Comparison of ENCODE assay signal across 10 mouse cellular contexts in genomic region chr4:44714111-44714621, GRCm38 (mm10). TPM values are rescaled to one million over a fixed set of nuclear protein-coding genes. Genes with fewer than 3 reads are reported as not detected.
DNase-seq lines count a peak whose midpoint lies in the region; ATAC-seq and TF ChIP-seq lines count a peak whose summit lies in the region.
"Had no signal": no experiment of that assay in that cellular context is flagged by ENCODE, and none has a peak within 500 bp of the region (broad histone marks: within the 10 kb centered on the region; RNA-seq: fewer than 3 reads in every experiment).

No protein-coding gene starts in this region.

- WGBS in kidney, postnatal 0 days, result 2% methylated on average over 27 of the region's 27 CpGs
- WGBS in embryonic facial prominence, embryonic 10.5 days, result under 1% methylated on average over 27 of the region's 27 CpGs
- 1% methylated on average over 27 of the region's 27 CpGs for WGBS in midbrain, embryonic 15.5 days

- H3K4me3 ChIP-seq in kidney, postnatal 0 days (replicated peaks; ENCODE audit: low read depth, low read length), result no peak overlapping the region
- peak overlapping the region; percentile 41 for H3K4me3 ChIP-seq in embryonic facial prominence, embryonic 10.5 days
- H3K4me3 ChIP-seq in midbrain, embryonic 15.5 days, result peak overlapping the region; percentile 16; the same call in 1 of the 2 replicates

- no peak overlapping the region for H3K27ac ChIP-seq in kidney, postnatal 0 days
- no peak overlapping the region for H3K27ac ChIP-seq in embryonic facial prominence, embryonic 10.5 days (replicated peaks)
- peak overlapping the region; percentile 0; the same call in 1 of the 2 replicates for H3K27ac ChIP-seq in midbrain, embryonic 15.5 days

- ATAC-seq in kidney, postnatal 0 days (replicated peaks; ENCODE audit: low FRiP score, low read depth), result no peak
- ATAC-seq in midbrain, embryonic 15.5 days (replicated peaks), result peak; percentile 58
- ATAC-seq in megakaryocyte-erythroid progenitor cell, adult 5-6 weeks (replicated peaks; ENCODE audit: low FRiP score, low TSS enrichment, poor library complexity, severe bottlenecking), result no peak
- ATAC-seq: inflammation-experienced regulatory T-cells, adult 6 months had no signal

- peak; percentile 1 for DNase-seq in kidney, postnatal 0 days (ENCODE audit: low spot score)
- DNase-seq in kidney, postnatal 10 days, result no peak
- peak; percentile 39 for DNase-seq in ZHBTc4 (ENCODE audit: low read depth, low spot score)
- DNase-seq in embryonic facial prominence, embryonic 10.5 days (ENCODE audit: low spot score), result peak; percentile 58
- DNase-seq in cerebellum, postnatal 25 days, result no peak
- DNase-seq: gastrocnemius, postnatal 10 days; lung, postnatal 14 days had no signal

- H3K4me2 ChIP-seq in kidney, postnatal 0 days (ENCODE audit: low read length), result no peak overlapping the region
- peak overlapping the region; percentile 31 for H3K4me2 ChIP-seq in midbrain, embryonic 15.5 days

- peaks cover 6% of the 10 kb centered on the region; the same call in 1 of the 2 replicates for H3K4me1 ChIP-seq in kidney, postnatal 0 days (replicated peaks; ENCODE audit: insufficient read depth, low read length)
- H3K4me1 ChIP-seq in embryonic facial prominence, embryonic 10.5 days, result peaks cover 31% of the 10 kb centered on the region
- H3K4me1 ChIP-seq in midbrain, embryonic 15.5 days, result peaks cover 7% of the 10 kb centered on the region; the same call in 1 of the 2 replicates

- no peaks in the 10 kb centered on the region for H3K9me3 ChIP-seq in kidney, postnatal 0 days (replicated peaks; ENCODE audit: low read length)
- no peaks in the 10 kb centered on the region for H3K9me3 ChIP-seq in embryonic facial prominence, embryonic 10.5 days
- no peaks in the 10 kb centered on the region for H3K9me3 ChIP-seq in midbrain, embryonic 15.5 days

- no peaks in the 10 kb centered on the region for H3K36me3 ChIP-seq in kidney, postnatal 0 days (ENCODE audit: insufficient read depth, low read length)
- no peaks in the 10 kb centered on the region for H3K36me3 ChIP-seq in embryonic facial prominence, embryonic 10.5 days (replicated peaks)
- H3K36me3 ChIP-seq in midbrain, embryonic 15.5 days (replicated peaks), result no peaks in the 10 kb centered on the region

- no peak overlapping the region for H3K9ac ChIP-seq in kidney, postnatal 0 days (ENCODE audit: low read depth, low read length)
- H3K9ac ChIP-seq in midbrain, embryonic 15.5 days, result 0 out of 2 replicates have a peak overlapping the region, but pooled peaks have one; percentile 6

- no peak for TF ChIP-seq CTCF in kidney, postnatal 0 days (IDR thresholded peaks at IDR 0.05; ENCODE audit: low read depth)

- peaks cover 74% of the 10 kb centered on the region for H3K27me3 ChIP-seq in kidney, postnatal 0 days (ENCODE audit: insufficient read depth, low read length)
- peaks cover 99% of the 10 kb centered on the region for H3K27me3 ChIP-seq in embryonic facial prominence, embryonic 10.5 days (replicated peaks; ENCODE audit: low read depth, poor library complexity, severe bottlenecking)
- H3K27me3 ChIP-seq in midbrain, embryonic 15.5 days (replicated peaks), result peaks cover 72% of the 10 kb centered on the region

RNA-seq across cellular contexts. Expression of gene Pax5, which starts 3.9 kb away (rescaled TPM):
- not detected in 2 replicates for polyA plus RNA-seq in kidney, postnatal 0 days (2015; fragmentation: Nextera tagmentation; extraction: Ambion mirVana)
- polyA plus RNA-seq in embryonic facial prominence, embryonic 10.5 days (2016; fragmentation: Nextera tagmentation; extraction: Ambion mirVana), result 0.56 and 0.57 TPM in 2 replicates
- polyA plus RNA-seq in midbrain, embryonic 15.5 days (2015; fragmentation: Nextera tagmentation; extraction: Ambion mirVana), result 7.8 and 9.1 TPM in 2 replicates
- total RNA-seq in megakaryocyte-erythroid progenitor cell, adult 5-6 weeks (2014; fragmentation: Nextera tagmentation), result 3.4 and 15.7 TPM in 2 replicates
- total RNA-seq in megakaryocyte-erythroid progenitor cell, adult 5-6 weeks (2017), result 0.04 and 0.33 TPM in 2 replicates

RNA-seq across cellular contexts. Expression of gene Zcchc7, which starts 41.5 kb away (rescaled TPM):
- 37.5 and 40.1 TPM in 2 replicates for polyA plus RNA-seq in kidney, postnatal 0 days (2015; fragmentation: Nextera tagmentation; extraction: Ambion mirVana)
- 20.0 and 22.2 TPM in 2 replicates for polyA plus RNA-seq in embryonic facial prominence, embryonic 10.5 days (2016; fragmentation: Nextera tagmentation; extraction: Ambion mirVana)
- 35.3 and 37.1 TPM in 2 replicates for polyA plus RNA-seq in midbrain, embryonic 15.5 days (2015; fragmentation: Nextera tagmentation; extraction: Ambion mirVana)
- 54.4 and 56.6 TPM in 2 replicates for total RNA-seq in megakaryocyte-erythroid progenitor cell, adult 5-6 weeks (2014; fragmentation: Nextera tagmentation)
- 150 and 199 TPM in 2 replicates for total RNA-seq in megakaryocyte-erythroid progenitor cell, adult 5-6 weeks (2017)

Comparison
In these comparisons a context has a peak if more than half of its experiments do, and no peak if none do; other contexts are left out.
1. DNase-seq: peak in kidney, postnatal 0 days (single experiment), ZHBTc4 (single experiment) and embryonic facial prominence, embryonic 10.5 days (single experiment); none in kidney, postnatal 10 days (single experiment) and cerebellum, postnatal 25 days (0 of 2).